Mouse (Mus musculus): ENCODE data around the gene Cep152.

The Cep152 gene

GRCm38 (mm10) chr2:125626536-125626935 is 1.6 kb upstream of the Cep152 start:
- DNase-seq (ENCODE audit: extremely low spot score) = no peak

GRCm38 (mm10) chr2:125624127-125624685 is 707 bp downstream of the Cep152 start:
- DNase-seq (ENCODE audit: extremely low spot score) = no peak

- no peak for DNase-seq (ENCODE audit: extremely low spot score)
These were observed 1.7 kb downstream of the Cep152 start for GRCm38 (mm10) chr2:125623211-125623610.

GRCm38 (mm10) chr2:125620213-125620907 is 4.6 kb downstream of the Cep152 start:
- peak; percentile 48 for DNase-seq (ENCODE audit: extremely low spot score)

- DNase-seq (ENCODE audit: extremely low spot score) = no peak
These were observed 9.0 kb downstream of the Cep152 start for GRCm38 (mm10) chr2:125615858-125616424.

GRCm38 (mm10) chr2:125615440-125615839 is 9.5 kb downstream of the Cep152 start:
- DNase-seq (ENCODE audit: extremely low spot score) = no peak

GRCm38 (mm10) chr2:125606220-125606845 is 18.6 kb downstream of the Cep152 start:
- no peak for DNase-seq (ENCODE audit: extremely low spot score)

GRCm38 (mm10) chr2:125604646-125605045 is 20.3 kb downstream of the Cep152 start:
- DNase-seq (ENCODE audit: extremely low spot score) = no peak

GRCm38 (mm10) chr2:125602970-125603369 is 21.9 kb downstream of the Cep152 start:
- no peak for DNase-seq (ENCODE audit: extremely low spot score)

- DNase-seq (ENCODE audit: extremely low spot score) = no peak
These were observed 26.0 kb downstream of the Cep152 start for GRCm38 (mm10) chr2:125598958-125599357.

GRCm38 (mm10) chr2:125598251-125598650 is 26.7 kb downstream of the Cep152 start:
- DNase-seq (ENCODE audit: extremely low spot score) = no peak

GRCm38 (mm10) chr2:125594786-125595185 is 30.1 kb downstream of the Cep152 start:
- DNase-seq (ENCODE audit: extremely low spot score) = no peak

- DNase-seq (ENCODE audit: extremely low spot score) = no peak
These were observed 30.8 kb downstream of the Cep152 start for GRCm38 (mm10) chr2:125594072-125594471.

- no peak for DNase-seq (ENCODE audit: extremely low spot score)
These were observed 33.0 kb downstream of the Cep152 start for GRCm38 (mm10) chr2:125591895-125592294.

GRCm38 (mm10) chr2:125589287-125589686 is 35.6 kb downstream of the Cep152 start:
- DNase-seq (ENCODE audit: extremely low spot score) = no peak

GRCm38 (mm10) chr2:125581081-125581480 is 43.8 kb downstream of the Cep152 start:
- DNase-seq (ENCODE audit: extremely low spot score) = no peak

- no peak for DNase-seq (ENCODE audit: extremely low spot score)
These were observed 47.2 kb downstream of the Cep152 start for GRCm38 (mm10) chr2:125577670-125578069.

- no peak for DNase-seq (ENCODE audit: extremely low spot score)
These were observed 48.4 kb downstream of the Cep152 start for GRCm38 (mm10) chr2:125576498-125576897.

GRCm38 (mm10) chr2:125575766-125576165 is 49.1 kb downstream of the Cep152 start:
- no peak for DNase-seq (ENCODE audit: extremely low spot score)

- no peak for DNase-seq (ENCODE audit: extremely low spot score)
These were observed 61.0 kb downstream of the Cep152 start for GRCm38 (mm10) chr2:125563884-125564283.

- DNase-seq (ENCODE audit: extremely low spot score) = no peak
These were observed 62.5 kb downstream of the Cep152 start for GRCm38 (mm10) chr2:125562407-125562806.

GRCm38 (mm10) chr2:125560037-125560436 is 64.9 kb downstream of the Cep152 start:
- no peak for DNase-seq (ENCODE audit: extremely low spot score)
